Mouse (Mus musculus) gastrocnemius, adult 2 months (tissue): ENCODE measurements at regions not wholly inside any gene's neighbourhood (a gene's known extent, or its start where the extent isn't known, plus 50 kb on each side); places are given as distances from the start of the nearest gene placed in this dataset.
A peak's percentile ranks its signal among the peaks of the same experiment; 100 is the strongest.

Source experiments
- DNase-seq: peaks from one replicate; pipeline ENCODE4 v3.0.0; 2022
- H3K27ac ChIP-seq: fragments of 200-600 bp; 2 replicates; pipeline ENCODE4 v1.8.1; 2022; ENCODE audit warnings: mild to moderate bottlenecking
- H3K4me3 ChIP-seq: fragments of 200-600 bp; 2 replicates; pipeline ENCODE4 v1.8.1; 2022; ENCODE audit warnings: mild to moderate bottlenecking, moderate library complexity
- CTCF ChIP-seq: fragments of 200-600 bp; IDR thresholded peaks from 2 replicates; pipeline ENCODE4 v1.8.1; 2022; ENCODE audit warnings: antibody characterized with exemption, mild to moderate bottlenecking, moderate library complexity
- intact Hi-C: fragments of 180-260 bp; cut with DNase I; formaldehyde crosslinking; loops from one replicate; pipeline ENCODE4 v1.15.1; 2025

DNA sequence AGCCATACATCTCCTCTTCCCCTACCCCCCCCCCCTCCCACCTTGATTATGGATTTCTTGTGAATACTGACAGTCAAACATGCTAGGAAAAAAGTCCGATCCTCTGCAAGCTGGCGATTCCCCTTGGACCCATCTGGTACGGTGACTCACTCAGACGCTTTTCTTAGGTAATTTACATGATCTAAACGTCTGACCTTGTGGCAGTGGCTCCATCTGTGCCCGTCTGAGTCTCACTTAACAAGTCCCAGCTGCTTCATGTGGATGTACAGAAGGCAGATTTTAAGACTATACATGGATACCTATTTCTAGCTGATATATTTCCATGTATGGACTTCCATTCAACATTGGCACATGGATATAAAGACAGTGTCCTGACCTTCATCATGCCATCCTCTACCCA is 481.0 kb downstream of the Lipi start:
- TF ChIP-seq CTCF: no peak
- intact Hi-C loops: no loop called here
- DNase-seq: no peak
- Histone ChIP-seq H3K27ac (no peak overlapping the region), H3K4me3 (no peak overlapping the region)

DNA sequence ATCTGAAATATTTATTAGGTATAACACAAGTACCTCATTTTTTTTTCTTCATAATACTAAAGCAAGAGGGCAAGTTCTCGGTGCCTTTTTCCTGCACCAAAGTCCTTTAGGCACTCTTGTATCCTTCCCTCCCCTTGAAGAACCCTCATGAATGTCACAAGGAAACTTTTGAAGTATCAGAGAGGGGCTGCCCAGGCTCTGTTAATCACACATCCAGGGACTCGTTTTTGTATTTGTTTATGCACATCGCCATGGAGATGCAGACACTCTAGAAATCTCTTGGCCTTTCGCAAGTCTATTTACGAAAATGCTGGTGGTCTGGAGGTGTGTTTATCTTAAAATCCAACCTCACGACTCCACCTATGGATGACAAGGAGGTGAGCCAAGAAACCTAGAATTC is 492.7 kb downstream of the Lipi start:
- H3K27ac ChIP-seq: no peak overlapping the region
- intact Hi-C loops: no loop called here
- DNase-seq: no peak
- H3K4me3 ChIP-seq: no peak overlapping the region
- TF ChIP-seq CTCF: no peak

DNA sequence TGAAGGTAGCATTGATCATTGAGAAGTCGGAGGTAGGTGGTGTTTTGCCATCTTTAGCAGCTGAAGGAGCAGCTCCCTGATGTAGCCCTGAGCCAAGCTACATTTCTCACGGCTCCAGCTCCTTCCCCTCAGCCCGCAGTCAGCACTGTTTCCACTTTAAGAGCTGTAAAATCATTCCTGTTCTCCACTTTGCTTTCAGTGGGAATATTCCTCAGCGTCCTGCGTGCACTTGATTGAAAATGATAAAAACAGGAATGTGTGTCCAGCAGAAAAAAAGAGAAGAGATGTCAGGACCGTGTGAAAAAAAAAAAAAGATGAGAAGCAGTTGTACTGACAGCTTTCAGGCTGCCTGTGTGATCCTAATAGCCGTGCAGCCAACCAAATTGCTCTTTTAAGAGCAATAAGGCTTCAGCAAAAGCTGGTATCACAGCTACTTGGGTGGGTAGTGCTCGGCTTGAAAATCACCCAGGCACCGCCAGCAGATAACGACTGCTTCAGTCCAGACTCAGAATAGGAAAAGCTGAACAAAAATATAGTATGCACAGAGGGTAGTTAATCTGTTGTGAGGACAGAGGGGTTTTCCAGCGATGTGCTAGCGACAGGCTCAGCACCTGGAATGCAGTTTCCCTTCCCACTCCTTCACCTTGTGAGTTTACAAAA is 493.3 kb downstream of the Lipi start:
- no peak for DNase-seq
- intact Hi-C loops: no loop called here
- H3K27ac ChIP-seq: no peak overlapping the region
- TF ChIP-seq CTCF: no peak
- peak overlapping the region; percentile 18 for H3K4me3 ChIP-seq

DNA sequence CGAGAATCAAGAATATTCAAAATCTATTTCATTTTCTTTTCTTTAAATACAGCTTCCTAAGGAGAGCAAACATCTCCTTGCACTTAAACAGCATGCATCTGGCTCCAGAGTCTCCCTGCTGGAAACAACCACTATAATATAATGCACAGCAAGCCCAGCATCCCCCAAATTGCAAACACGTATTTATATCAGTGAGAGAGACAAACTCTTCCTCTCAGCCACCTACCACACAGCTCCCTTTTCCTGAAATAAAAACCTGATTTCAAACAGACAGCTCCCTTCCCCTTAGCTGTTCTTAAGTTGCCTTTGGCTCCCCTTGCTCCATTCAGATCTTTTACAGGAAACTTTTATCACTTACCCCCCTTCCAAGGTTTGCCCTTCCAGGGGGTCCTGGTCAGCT is 493.9 kb downstream of the Lipi start:
- no peak for TF ChIP-seq CTCF
- no peak for DNase-seq
- no peak overlapping the region for H3K4me3 ChIP-seq
- no peak overlapping the region for H3K27ac ChIP-seq
- intact Hi-C loops: no loop called here

DNA sequence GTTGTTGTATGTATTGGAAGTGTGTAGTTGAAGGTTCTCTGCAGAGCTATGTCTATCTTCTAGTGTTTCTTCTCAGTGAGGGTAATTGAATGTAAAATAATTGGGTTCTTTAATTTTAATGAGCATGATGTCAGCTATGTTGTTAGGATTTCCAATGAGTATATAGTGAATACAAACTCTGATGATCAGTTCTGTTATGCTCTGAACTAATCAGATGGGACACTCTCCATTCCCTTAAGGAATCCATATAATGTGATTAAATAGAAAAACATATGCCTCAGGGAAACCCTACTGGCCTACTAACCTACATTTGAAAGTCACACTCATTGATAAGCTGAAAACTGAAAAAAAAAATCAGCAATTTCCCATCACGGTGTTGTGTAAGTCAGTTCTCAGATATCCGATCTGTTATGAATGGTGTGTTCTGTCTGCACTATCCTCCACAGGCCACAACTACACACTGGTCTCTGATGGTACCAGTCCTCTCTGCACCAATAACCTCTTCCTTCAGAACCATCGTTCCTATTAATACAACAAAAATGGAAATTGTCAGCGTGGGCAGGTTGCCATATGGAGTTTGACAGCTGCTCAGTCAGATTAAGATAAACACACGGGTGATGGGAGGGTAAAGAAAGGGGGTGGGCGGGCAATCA is 496.4 kb downstream of the Lipi start:
- no peak for TF ChIP-seq CTCF

DNA sequence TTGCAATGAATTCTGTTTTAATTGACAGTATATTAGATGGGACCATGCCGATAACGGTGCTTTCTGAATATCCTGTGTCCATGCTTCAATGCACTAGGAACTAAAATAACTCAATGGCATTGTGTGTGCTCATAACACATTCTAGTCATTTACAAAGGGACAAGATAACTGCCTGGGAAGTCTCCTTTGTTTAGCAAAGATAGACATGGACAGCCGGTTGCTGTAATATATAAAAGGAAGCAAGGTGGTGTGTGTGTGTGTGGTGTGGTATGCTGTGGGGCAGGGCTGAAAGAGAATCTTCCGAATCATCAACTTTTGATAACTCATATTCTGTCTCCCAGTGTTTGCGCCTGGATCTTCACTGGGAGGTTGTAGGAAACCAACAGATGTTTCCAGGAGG is 497.2 kb downstream of the Lipi start:
- no peak for DNase-seq
- no peak overlapping the region for H3K27ac ChIP-seq
- TF ChIP-seq CTCF: no peak
- no peak overlapping the region for H3K4me3 ChIP-seq
- intact Hi-C loops: no loop called here

More for the DNA sequence above, 496.4 kb downstream of the Lipi start:
- Histone ChIP-seq H3K4me3 (no peak overlapping the region), H3K27ac (no peak overlapping the region)
- intact Hi-C loops: no loop called here
- DNase-seq: no peak

DNA sequence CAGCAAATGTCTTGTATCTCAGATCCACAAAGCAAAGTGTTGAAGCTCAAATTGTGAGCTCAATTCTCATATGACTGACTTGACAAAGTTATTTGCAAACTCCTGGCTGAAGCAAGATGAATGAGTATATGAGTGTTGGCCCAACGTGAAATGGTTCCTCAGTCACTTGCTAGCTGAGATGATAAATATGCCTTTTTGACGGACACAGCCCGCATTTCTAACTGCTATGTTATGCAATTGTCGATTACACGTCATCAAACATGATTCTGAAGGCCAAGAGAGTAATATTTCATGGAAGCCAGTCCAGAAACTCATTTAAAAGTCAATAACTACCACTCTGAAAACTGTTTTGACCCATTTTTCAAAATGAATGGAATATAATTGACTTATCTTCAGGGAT is 520.6 kb downstream of the Lipi start:
- no peak for TF ChIP-seq CTCF
- no peak for DNase-seq
- no peak overlapping the region for H3K27ac ChIP-seq
- no peak overlapping the region for H3K4me3 ChIP-seq
- intact Hi-C loops: no loop called here

DNA sequence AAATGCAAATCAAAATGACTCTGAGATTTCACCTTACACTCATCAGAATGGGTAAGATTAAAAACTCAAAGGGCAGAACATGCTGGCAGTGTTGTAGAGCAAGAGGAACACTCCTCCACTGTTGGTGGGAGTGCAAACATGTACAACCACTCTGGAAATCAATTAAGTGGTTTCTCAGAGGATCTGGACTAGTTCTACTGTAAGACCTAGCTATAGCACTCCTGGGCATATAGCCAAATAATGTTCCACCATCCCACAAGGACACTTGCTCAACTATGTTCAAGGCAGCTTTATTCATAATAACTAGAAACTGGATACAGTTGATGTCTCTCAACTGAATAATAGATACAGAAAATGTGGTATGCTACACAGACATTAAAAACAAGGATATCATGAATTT is 532.9 kb downstream of the Lipi start:
- H3K27ac ChIP-seq: no peak overlapping the region
- intact Hi-C loops: no loop called here
- no peak for DNase-seq
- no peak overlapping the region for H3K4me3 ChIP-seq
- TF ChIP-seq CTCF: no peak

DNA sequence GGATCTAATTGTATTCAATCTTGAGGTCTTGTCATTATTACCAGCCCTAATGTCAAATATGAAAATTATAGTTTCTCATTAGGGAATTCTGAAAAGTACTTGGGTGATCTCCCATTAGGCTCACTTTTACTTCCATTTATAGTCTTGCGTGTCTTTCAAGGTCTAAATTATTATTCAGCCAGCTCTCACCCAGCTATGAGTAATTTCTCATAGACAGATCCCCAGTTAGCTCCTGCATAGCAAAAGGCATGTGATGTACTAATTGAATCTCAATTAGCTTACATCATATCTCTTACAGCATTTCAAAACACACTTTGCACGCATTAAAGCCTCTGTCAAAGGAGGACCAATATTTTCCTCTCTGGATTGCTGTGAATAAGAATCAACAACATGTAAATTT is 539.9 kb downstream of the Lipi start:
- DNase-seq: no peak
- intact Hi-C loops: no loop called here
- Histone ChIP-seq H3K4me3 (no peak overlapping the region), H3K27ac (no peak overlapping the region)
- no peak for TF ChIP-seq CTCF
